Mouse (Mus musculus): ENCODE results near the gene Mroh9. TPM values are rescaled to one million over a fixed set of nuclear protein-coding genes. Genes with fewer than 3 reads are reported as not detected.

The Mroh9 gene
- not detected for total RNA-seq (2021)
- long read RNA-seq, experiment 1, result 0 reads
- long read RNA-seq, experiment 2, result 0 reads

- no peak for DNase-seq
- intact Hi-C loops (cut with DNase I), result no loop called here
Observed at GRCm38 (mm10) chr1:163085570-163085969, at the start of gene Mroh9. Mroh9 (minus strand) TSS chr1:163085670.

GRCm38 (mm10) chr1:163129976-163130375, 44.5 kb upstream of the Mroh9 start:
- DNase-seq, result no peak
- intact Hi-C loops (cut with DNase I), result no loop called here

GRCm38 (mm10) chr1:163129129-163129900, 43.8 kb upstream of the Mroh9 start:
- intact Hi-C loops (cut with DNase I), result no loop called here
- DNase-seq, result no peak

GRCm38 (mm10) chr1:163126175-163126881, 40.9 kb upstream of the Mroh9 start:
- intact Hi-C loops (cut with DNase I), result no loop called here

GRCm38 (mm10) chr1:163122414-163122813, 36.9 kb upstream of the Mroh9 start:
- intact Hi-C loops (cut with DNase I), result no loop called here
- no peak for DNase-seq

More at GRCm38 (mm10) chr1:163126175-163126881, 40.9 kb upstream of the Mroh9 start:
- no peak for DNase-seq

GRCm38 (mm10) chr1:163113461-163114174, 28.1 kb upstream of the Mroh9 start:
- no peak for DNase-seq
- intact Hi-C loops (cut with DNase I), result no loop called here

GRCm38 (mm10) chr1:163112482-163113164, 27.2 kb upstream of the Mroh9 start:
- DNase-seq, result no peak
- intact Hi-C loops (cut with DNase I), result no loop called here

GRCm38 (mm10) chr1:163104960-163105359, 19.5 kb upstream of the Mroh9 start:
- DNase-seq, result no peak
- intact Hi-C loops (cut with DNase I), result no loop called here

GRCm38 (mm10) chr1:163091438-163092155, 6.1 kb upstream of the Mroh9 start:
- DNase-seq, result peak; percentile 7 to 29
- intact Hi-C loops (cut with DNase I), result no loop called here

GRCm38 (mm10) chr1:163070502-163070901, 15.0 kb downstream of the Mroh9 start:
- intact Hi-C loops (cut with DNase I), result loop anchor here (2.0 to 5.0 kb wide), 2 partner anchors 174 to 258 kb away; partner anchors contain the start of gene Fmo4
- DNase-seq, result peak; percentile 53 to 63

- DNase-seq, result no peak
- intact Hi-C loops (cut with DNase I), result no loop called here
Observed at GRCm38 (mm10) chr1:163060381-163060780, 25.1 kb downstream of the Mroh9 start.

GRCm38 (mm10) chr1:163057363-163057762, 28.1 kb downstream of the Mroh9 start:
- DNase-seq, result peak in 1 of 2 experiments; percentile 18
- intact Hi-C loops (cut with DNase I), result loop anchor here (2.0 to 5.0 kb wide), 2 partner anchors 161 to 240 kb away; no protein-coding TSS in a partner anchor

- intact Hi-C loops (cut with DNase I), result loop anchor here (2.0 to 5.0 kb wide), 2 partner anchors 159 to 238 kb away; no protein-coding TSS in a partner anchor
- peak in 1 of 2 experiments; percentile 2 for DNase-seq
Observed at GRCm38 (mm10) chr1:163055629-163056028, 29.8 kb downstream of the Mroh9 start.

GRCm38 (mm10) chr1:163023075-163023474, 62.4 kb downstream of the Mroh9 start:
- intact Hi-C loops (cut with DNase I), result no loop called here
- DNase-seq, result no peak

GRCm38 (mm10) chr1:163009220-163009619, 76.2 kb downstream of the Mroh9 start:
- DNase-seq, result no peak
- intact Hi-C loops (cut with DNase I), result no loop called here

- peak in 1 of 2 experiments; percentile 5 for DNase-seq
- intact Hi-C loops (cut with DNase I), result no loop called here
Observed at GRCm38 (mm10) chr1:163003496-163003895, 82.0 kb downstream of the Mroh9 start.

GRCm38 (mm10) chr1:163001271-163001829, 84.1 kb downstream of the Mroh9 start:
- no peak for DNase-seq
- intact Hi-C loops (cut with DNase I), result no loop called here

- no peak for DNase-seq
- intact Hi-C loops (cut with DNase I), result no loop called here
Observed at GRCm38 (mm10) chr1:162987546-162987945, 97.9 kb downstream of the Mroh9 start.

GRCm38 (mm10) chr1:162986777-162987176, 98.7 kb downstream of the Mroh9 start:
- intact Hi-C loops (cut with DNase I), result no loop called here
- DNase-seq, result no peak

All from heart, postnatal 14 days (tissue).